Mouse (Mus musculus): ENCODE data around the gene Nusap1. TPM values are rescaled to one million over a fixed set of nuclear protein-coding genes. Genes with fewer than 3 reads are reported as not detected.
"Not testable (repeated sequence)": the region's sequence is repeated elsewhere in the genome, so short reads cannot be mapped to it uniquely, and the experiment has no call there.

The Nusap1 gene
- total RNA-seq, 2 experiments from 2014 or later: 0.60 to 0.83 TPM

- DNase-seq: no peak
These were observed 26.2 kb downstream of the Nusap1 start for GRCm38 (mm10) chr2:119644254-119644653.

- peak; percentile 76 to 83 for DNase-seq
These were observed 44.4 kb downstream of the Nusap1 start, which contains the start of gene Ndufaf1 for GRCm38 (mm10) chr2:119662220-119663182. Gene Ndufaf1, minus strand, starts transcription at chr2:119662827.

- DNase-seq: not testable (repeated sequence)
These were observed 47.6 kb downstream of the Nusap1 start for GRCm38 (mm10) chr2:119665744-119666143.

GRCm38 (mm10) chr2:119669010-119669409 is 50.9 kb downstream of the Nusap1 start:
- DNase-seq: no peak

- peak; percentile 92 to 94 for DNase-seq
These were observed 56.6 kb downstream of the Nusap1 start, which contains the start of gene Rtf1 for GRCm38 (mm10) chr2:119674525-119675214. Gene Rtf1, plus strand, starts transcription at chr2:119675068.

- DNase-seq: no peak
These were observed 57.2 kb downstream of the Nusap1 start for GRCm38 (mm10) chr2:119675215-119675784.

- DNase-seq: no peak
These were observed 57.7 kb downstream of the Nusap1 start for GRCm38 (mm10) chr2:119675831-119676230.

- DNase-seq: no peak
These were observed 65.6 kb downstream of the Nusap1 start for GRCm38 (mm10) chr2:119683706-119684105.

GRCm38 (mm10) chr2:119692003-119692701 is 74.1 kb downstream of the Nusap1 start:
- DNase-seq: no peak

- DNase-seq: no peak
These were observed 76.7 kb downstream of the Nusap1 start for GRCm38 (mm10) chr2:119694826-119695225.

GRCm38 (mm10) chr2:119696111-119696510 is 78.0 kb downstream of the Nusap1 start:
- no peak for DNase-seq

- no peak for DNase-seq
These were observed 80.4 kb downstream of the Nusap1 start for GRCm38 (mm10) chr2:119698472-119698871.

- DNase-seq: no peak
These were observed 81.9 kb downstream of the Nusap1 start for GRCm38 (mm10) chr2:119699962-119700361.

Other genes starting within 250 kb of the Nusap1 start
- 10 to 100 TPM; 18.2 to 18.7 TPM for gene Ino80, start 140.6 kb upstream of the Nusap1 start, total RNA-seq (2021)
- under 1 TPM; 0.46 to 0.47 TPM for gene Exd1, start 70.7 kb upstream of the Nusap1 start, total RNA-seq (2021)
- 100 to 1,000 TPM; 144 to 146 TPM for gene Chp1, start 70.6 kb upstream of the Nusap1 start, total RNA-seq (2021)
- gene Oip5, start 171 bp downstream of the Nusap1 start, total RNA-seq (2021): under 1 TPM; 0.35 to 0.56 TPM
- 10 to 100 TPM; 31.7 to 35.0 TPM for gene Ndufaf1, start 44.5 kb downstream of the Nusap1 start, total RNA-seq (2021)
- gene Rtf1, start 56.8 kb downstream of the Nusap1 start, total RNA-seq (2021): 10 to 100 TPM; 59.7 to 59.8 TPM
- gene Itpka, start 124.0 kb downstream of the Nusap1 start, total RNA-seq (2021): 100 to 1,000 TPM; 252 to 262 TPM
- 10 to 100 TPM; 11.6 to 13.0 TPM for gene Ltk, start 142.1 kb downstream of the Nusap1 start, total RNA-seq (2021)
- 10 to 100 TPM; 15.1 to 18.3 TPM for gene Rpap1, start 169.2 kb downstream of the Nusap1 start, total RNA-seq (2021)
- gene Tyro3, start 179.4 kb downstream of the Nusap1 start, total RNA-seq (2021): 10 to 100 TPM; 73.1 to 85.1 TPM